Mouse (Mus musculus): ENCODE data around the gene Pagr1a. TPM values are rescaled to one million over a fixed set of nuclear protein-coding genes. Genes with fewer than 3 reads are reported as not detected.

Gene Pagr1a
- polyA plus RNA-seq, 2 experiments, result 15.2 to 32.2 TPM

- H3K9ac ChIP-seq (replicated peaks), result no peak overlapping the region
- peaks cover 22% of the 10 kb centered on the region for H3K36me3 ChIP-seq (replicated peaks; ENCODE audit: control insufficient read depth, insufficient read depth, low read depth)
- WGBS (ENCODE audit: insufficient replicate concordance), result 65% methylated on average over 2 of the region's 2 CpGs
- no peaks in the 10 kb centered on the region for H3K9me3 ChIP-seq (ENCODE audit: control insufficient read depth, low read length)
- no peak overlapping the region for H3K4me2 ChIP-seq (ENCODE audit: low read depth)
- no peaks in the 10 kb centered on the region for H3K27me3 ChIP-seq (ENCODE audit: control insufficient read depth, insufficient read depth, low read length)
- ATAC-seq (ENCODE audit: insufficient read depth) (no peak), DNase-seq (ENCODE audit: low read depth in 3 of 3, low spot score in 3 of 3) (no peak)
- no peak overlapping the region for H3K27ac ChIP-seq
- TF ChIP-seq CTCF (IDR thresholded peaks at IDR 0.05; ENCODE audit: low read depth) (no peak), EP300 (IDR thresholded peaks at IDR 0.05; ENCODE audit: low read depth) (no peak)
- H3K4me1 ChIP-seq (replicated peaks; ENCODE audit: control insufficient read depth in 2 of 2, insufficient read depth in 2 of 2, low read length in 1 of 2), result peaks cover 5 to 7% of the 10 kb centered on the region in 2 experiments
- H3K4me3 ChIP-seq (ENCODE audit: insufficient read depth in 1 of 2, low read depth in 2 of 2, low read length in 2 of 2), result no peak overlapping the region
These were observed 35.6 kb downstream of the Pagr1a start for GRCm38 (mm10) chr7:126981601-126982000.

GRCm38 (mm10) chr7:126978841-126979240 lies 38.3 kb downstream of the Pagr1a start:
- Histone ChIP-seq H3K27me3 (ENCODE audit: control insufficient read depth, insufficient read depth, low read length) (no peaks in the 10 kb centered on the region), H3K27ac (no peak overlapping the region), H3K36me3 (replicated peaks; ENCODE audit: control insufficient read depth, insufficient read depth, low read depth) (peaks cover 22% of the 10 kb centered on the region), H3K4me3 (ENCODE audit: insufficient read depth in 1 of 2, low read depth in 2 of 2, low read length in 2 of 2) (no peak overlapping the region), H3K4me2 (ENCODE audit: low read depth) (no peak overlapping the region), H3K4me1 (replicated peaks; ENCODE audit: control insufficient read depth in 2 of 2, insufficient read depth in 2 of 2, low read length in 1 of 2) (peaks cover 10 to 12% of the 10 kb centered on the region in 2 experiments), H3K9me3 (ENCODE audit: control insufficient read depth, low read length) (no peaks in the 10 kb centered on the region), H3K9ac (replicated peaks) (no peak overlapping the region)
- no peak for ATAC-seq (ENCODE audit: insufficient read depth)
- WGBS (ENCODE audit: insufficient replicate concordance), result 80% methylated on average over 6 of the region's 6 CpGs
- no peak for DNase-seq (ENCODE audit: low read depth in 3 of 3, low spot score in 3 of 3)
- no peak for TF ChIP-seq CTCF (IDR thresholded peaks at IDR 0.05; ENCODE audit: low read depth)
- TF ChIP-seq EP300 (IDR thresholded peaks at IDR 0.05; ENCODE audit: low read depth), result no peak

- Histone ChIP-seq H3K4me1 (replicated peaks; ENCODE audit: control insufficient read depth in 2 of 2, insufficient read depth in 2 of 2, low read length in 1 of 2) (peaks cover 10 to 12% of the 10 kb centered on the region in 2 experiments), H3K36me3 (replicated peaks; ENCODE audit: control insufficient read depth, insufficient read depth, low read depth) (peaks cover 22% of the 10 kb centered on the region), H3K4me3 (ENCODE audit: insufficient read depth in 1 of 2, low read depth in 2 of 2, low read length in 2 of 2) (peak overlapping the region; percentile 70 to 88), H3K27ac (peak overlapping the region; percentile 77), H3K9ac (replicated peaks) (peak overlapping the region; percentile 81), H3K9me3 (ENCODE audit: control insufficient read depth, low read length) (no peaks in the 10 kb centered on the region), H3K4me2 (ENCODE audit: low read depth) (peak overlapping the region; percentile 77), H3K27me3 (ENCODE audit: control insufficient read depth, insufficient read depth, low read length) (no peaks in the 10 kb centered on the region)
- 21% methylated on average over 14 of the region's 14 CpGs for WGBS (ENCODE audit: insufficient replicate concordance)
- ATAC-seq (ENCODE audit: insufficient read depth) (no peak), DNase-seq (ENCODE audit: low read depth in 3 of 3, low spot score in 3 of 3) (peak; percentile 19 to 38 (median 23))
- TF ChIP-seq EP300 (IDR thresholded peaks at IDR 0.05; ENCODE audit: low read depth) (no peak), CTCF (IDR thresholded peaks at IDR 0.05; ENCODE audit: low read depth) (no peak)
These were observed 40.2 kb downstream of the Pagr1a start for GRCm38 (mm10) chr7:126976878-126977459.

- H3K27ac ChIP-seq, result peak within 1 kb of the TSS; percentile 77
- peak; percentile 94 for ATAC-seq (ENCODE audit: insufficient read depth)
- WGBS (ENCODE audit: insufficient replicate concordance), result under 1% methylated on average over 55 of the region's 55 CpGs
These were observed 40.9 kb downstream of the Pagr1a start, which contains the start of gene Cdiptos for GRCm38 (mm10) chr7:126975950-126976866. Cdiptos (minus strand) TSS chr7:126976098.

GRCm38 (mm10) chr7:126975893-126975949 lies 41.4 kb downstream of the Pagr1a start, which contains the start of gene Cdipt:
Cdipt (plus strand) TSS chr7:126975914.
- no peak for TF ChIP-seq EP300 (IDR thresholded peaks at IDR 0.05; ENCODE audit: low read depth)
- no peak for TF ChIP-seq CTCF (IDR thresholded peaks at IDR 0.05; ENCODE audit: low read depth)
- H3K27ac ChIP-seq, result peak within 1 kb of the TSS; percentile 77

More at GRCm38 (mm10) chr7:126975950-126976866, 40.9 kb downstream of the Pagr1a start, which contains the start of gene Cdiptos:
- peaks cover 22% of the 10 kb centered on the region for H3K36me3 ChIP-seq (replicated peaks; ENCODE audit: control insufficient read depth, insufficient read depth, low read depth)
- H3K9ac ChIP-seq (replicated peaks), result peak within 1 kb of the TSS; percentile 81
- DNase-seq (ENCODE audit: low read depth in 3 of 3, low spot score in 3 of 3), result peak; percentile 94 to 95 (median 94)
- H3K9me3 ChIP-seq (ENCODE audit: control insufficient read depth, low read length), result no peaks in the 10 kb centered on the region
- H3K4me1 ChIP-seq (replicated peaks; ENCODE audit: control insufficient read depth in 2 of 2, insufficient read depth in 2 of 2, low read length in 1 of 2), result peaks cover 10 to 12% of the 10 kb centered on the region in 2 experiments
- H3K4me3 ChIP-seq (ENCODE audit: insufficient read depth in 1 of 2, low read depth in 2 of 2, low read length in 2 of 2), result peak within 1 kb of the TSS; percentile 70 to 88
- H3K27me3 ChIP-seq (ENCODE audit: control insufficient read depth, insufficient read depth, low read length), result no peaks in the 10 kb centered on the region
- H3K4me2 ChIP-seq (ENCODE audit: low read depth), result peak within 1 kb of the TSS; percentile 77
- TF ChIP-seq CTCF (IDR thresholded peaks at IDR 0.05; ENCODE audit: low read depth), result peak; percentile 100
- peak; percentile 47 for TF ChIP-seq EP300 (IDR thresholded peaks at IDR 0.05; ENCODE audit: low read depth)

More at GRCm38 (mm10) chr7:126975893-126975949, 41.4 kb downstream of the Pagr1a start, which contains the start of gene Cdipt:
- H3K36me3 ChIP-seq (replicated peaks; ENCODE audit: control insufficient read depth, insufficient read depth, low read depth), result peaks cover 22% of the 10 kb centered on the region
- ATAC-seq (ENCODE audit: insufficient read depth), result no peak
- DNase-seq (ENCODE audit: low read depth in 3 of 3, low spot score in 3 of 3), result no peak
- H3K4me3 ChIP-seq (ENCODE audit: insufficient read depth in 1 of 2, low read depth in 2 of 2, low read length in 2 of 2), result peak within 1 kb of the TSS; percentile 70 to 88
- H3K27me3 ChIP-seq (ENCODE audit: control insufficient read depth, insufficient read depth, low read length), result no peaks in the 10 kb centered on the region
- H3K9me3 ChIP-seq (ENCODE audit: control insufficient read depth, low read length), result no peaks in the 10 kb centered on the region
- WGBS (ENCODE audit: insufficient replicate concordance), result 13% methylated on average over 1 of the region's 1 CpGs
- H3K4me1 ChIP-seq (replicated peaks; ENCODE audit: control insufficient read depth in 2 of 2, insufficient read depth in 2 of 2, low read length in 1 of 2), result peaks cover 10 to 12% of the 10 kb centered on the region in 2 experiments
- H3K4me2 ChIP-seq (ENCODE audit: low read depth), result peak within 1 kb of the TSS; percentile 77
- H3K9ac ChIP-seq (replicated peaks), result peak within 1 kb of the TSS; percentile 81
